Comparison of ENCODE assay signal across 26 mouse cellular contexts in the genomic region with DNA sequence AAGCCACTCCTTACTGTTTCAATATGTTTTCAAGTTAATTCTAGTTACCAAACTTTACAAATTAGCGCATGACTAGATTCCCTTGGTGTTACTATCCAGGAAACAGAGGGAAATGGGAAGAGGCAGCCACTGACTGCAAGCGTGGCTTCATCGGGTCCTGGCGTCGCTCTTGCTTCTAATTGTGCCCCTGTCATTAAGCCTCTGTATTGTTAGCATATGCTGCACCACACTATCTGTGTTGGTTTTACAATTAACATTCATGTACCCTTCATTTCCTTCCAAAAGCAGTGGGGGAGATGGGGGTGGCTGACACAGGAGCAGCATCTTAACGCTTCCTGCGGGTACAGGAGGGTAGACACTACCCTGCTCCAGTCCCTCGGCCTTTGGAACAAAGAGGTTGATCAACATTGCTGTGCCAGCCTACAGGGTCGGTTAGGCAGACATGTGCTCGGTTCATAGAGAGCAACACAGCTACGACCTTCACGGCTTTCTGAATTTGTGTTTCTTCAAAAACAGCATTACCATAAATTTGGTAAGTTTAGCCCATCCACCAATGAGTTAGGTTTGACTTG.
DNase-seq lines count a peak whose midpoint lies in the region; ATAC-seq and TF ChIP-seq lines count a peak whose summit lies in the region.
"Had no signal": no experiment of that assay in that cellular context is flagged by ENCODE, and none has a peak within 500 bp of the region (broad histone marks: within the 10 kb centered on the region; RNA-seq: fewer than 3 reads in every experiment).

No protein-coding gene starts in this region.

- no peaks in the 10 kb centered on the region for H3K27me3 ChIP-seq in midbrain, embryonic 16.5 days (ENCODE audit: control insufficient read depth, insufficient read depth, low read depth, low read length)
- no peaks in the 10 kb centered on the region for H3K27me3 ChIP-seq in midbrain, embryonic 11.5 days (ENCODE audit: control insufficient read depth, insufficient read depth, low read length)
- no peaks in the 10 kb centered on the region for H3K27me3 ChIP-seq in embryonic facial prominence, embryonic 10.5 days (replicated peaks; ENCODE audit: low read depth, poor library complexity, severe bottlenecking)
- no peaks in the 10 kb centered on the region for H3K27me3 ChIP-seq in forebrain, embryonic 11.5 days (ENCODE audit: control insufficient read depth, insufficient read depth, low read length)
- no peaks in the 10 kb centered on the region for H3K27me3 ChIP-seq in forebrain, postnatal 0 days (ENCODE audit: insufficient read depth, low read length)
- H3K27me3 ChIP-seq: embryonic facial prominence, embryonic 15.5 days; heart, embryonic 12.5 days; kidney, embryonic 15.5 days; liver, embryonic 13.5 days; megakaryocyte, embryonic 14.5 days had no signal

- no peaks in the 10 kb centered on the region for H3K36me3 ChIP-seq in midbrain, embryonic 16.5 days (ENCODE audit: control insufficient read depth, insufficient read depth, low read length)
- H3K36me3 ChIP-seq in midbrain, embryonic 11.5 days (ENCODE audit: control insufficient read depth, insufficient read depth, low read length): no peaks in the 10 kb centered on the region
- no peaks in the 10 kb centered on the region for H3K36me3 ChIP-seq in embryonic facial prominence, embryonic 10.5 days (replicated peaks)
- H3K36me3 ChIP-seq in forebrain, embryonic 11.5 days (ENCODE audit: control insufficient read depth, insufficient read depth, low read length): no peaks in the 10 kb centered on the region
- no peaks in the 10 kb centered on the region for H3K36me3 ChIP-seq in forebrain, postnatal 0 days (ENCODE audit: insufficient read depth)
- H3K36me3 ChIP-seq: embryonic facial prominence, embryonic 15.5 days; heart, embryonic 12.5 days; kidney, embryonic 15.5 days; liver, embryonic 13.5 days had no signal

- DNase-seq in midbrain, embryonic 11.5 days (ENCODE audit: low spot score, missing footprints): no peak
- no peak for DNase-seq in embryonic facial prominence, embryonic 10.5 days (ENCODE audit: low spot score)
- DNase-seq in forebrain, embryonic 11.5 days (ENCODE audit: low spot score): no peak
- no peak for DNase-seq in forebrain, postnatal 0 days
- no peak for DNase-seq in thymus, postnatal 4 days
- DNase-seq in frontal cortex, adult 2 months (ENCODE audit: extremely low spot score in 1 of 2, low spot score in 1 of 2): no peak
- DNase-seq in heart, adult 8-10 months (ENCODE audit: low spot score): no peak
- DNase-seq: adrenal gland, adult 8-10 months; cerebellum, adult 2 months; cerebellum, postnatal 36 days; embryo, embryonic 11 days; gastrocnemius, postnatal 14 days; heart, adult 11 months; heart, postnatal 14 days; kidney, adult 11 months; kidney, postnatal 36 days; layer of hippocampus, postnatal 36 days; liver, embryonic 13.5 days; lung, adult 2 months; lung, postnatal 14 days had no signal

- ATAC-seq in midbrain, embryonic 16.5 days: 0 out of 2 replicates have a peak, but pooled peaks have one; percentile 61
- no peak for ATAC-seq in midbrain, embryonic 11.5 days (ENCODE audit: low FRiP score)
- peak; percentile 55; the same call in 1 of the 2 replicates for ATAC-seq in forebrain, embryonic 11.5 days (replicated peaks; ENCODE audit: low FRiP score)
- 0 out of 2 replicates have a peak, but pooled peaks have one; percentile 12 for ATAC-seq in forebrain, postnatal 0 days
- ATAC-seq: activated CD4-positive, CD25-positive, alpha-beta regulatory T cell, adult 4 months had no signal

- 0 out of 2 replicates have a peak, but pooled peaks cover 2% of the 10 kb centered on the region for H3K4me1 ChIP-seq in midbrain, embryonic 16.5 days (ENCODE audit: control insufficient read depth, insufficient read depth, low read length)
- peaks cover 2% of the 10 kb centered on the region; the same call in 1 of the 2 replicates for H3K4me1 ChIP-seq in midbrain, embryonic 11.5 days (ENCODE audit: control insufficient read depth, insufficient read depth, low read length)
- H3K4me1 ChIP-seq in embryonic facial prominence, embryonic 10.5 days: peaks cover 27% of the 10 kb centered on the region
- no peaks in the 10 kb centered on the region; the same call in 1 of the 2 replicates for H3K4me1 ChIP-seq in forebrain, embryonic 11.5 days (replicated peaks; ENCODE audit: control insufficient read depth, insufficient read depth, low read length)
- no peaks in the 10 kb centered on the region; the same call in 1 of the 2 replicates for H3K4me1 ChIP-seq in forebrain, postnatal 0 days (ENCODE audit: insufficient read depth)
- H3K4me1 ChIP-seq: embryonic facial prominence, embryonic 15.5 days; megakaryocyte, embryonic 14.5 days had no signal

- H3K9ac ChIP-seq in midbrain, embryonic 16.5 days (ENCODE audit: low read depth, low read length): no peak overlapping the region
- no peak overlapping the region for H3K9ac ChIP-seq in midbrain, embryonic 11.5 days (ENCODE audit: low read length)
- no peak overlapping the region for H3K9ac ChIP-seq in forebrain, embryonic 11.5 days (ENCODE audit: low read length)
- H3K9ac ChIP-seq in forebrain, postnatal 0 days: no peak overlapping the region
- H3K9ac ChIP-seq: embryonic facial prominence, embryonic 15.5 days; heart, embryonic 12.5 days; kidney, embryonic 15.5 days; liver, embryonic 13.5 days had no signal

- no peak for TF ChIP-seq CTCF in forebrain, postnatal 0 days (IDR thresholded peaks at IDR 0.05; ENCODE audit: low read depth)

- H3K4me3 ChIP-seq in midbrain, embryonic 16.5 days (ENCODE audit: low read depth, low read length): no peak overlapping the region
- no peak overlapping the region for H3K4me3 ChIP-seq in midbrain, embryonic 11.5 days (ENCODE audit: low read depth, low read length)
- no peak overlapping the region for H3K4me3 ChIP-seq in embryonic facial prominence, embryonic 10.5 days
- no peak overlapping the region for H3K4me3 ChIP-seq in forebrain, embryonic 11.5 days (ENCODE audit: low read depth, low read length)
- no peak overlapping the region for H3K4me3 ChIP-seq in forebrain, postnatal 0 days (ENCODE audit: low read depth, low read length)
- H3K4me3 ChIP-seq: embryonic facial prominence, embryonic 15.5 days; heart, embryonic 12.5 days; kidney, embryonic 15.5 days; liver, embryonic 13.5 days; megakaryocyte, embryonic 14.5 days had no signal

- no peak overlapping the region for H3K27ac ChIP-seq in midbrain, embryonic 16.5 days (ENCODE audit: low read length)
- no peak overlapping the region for H3K27ac ChIP-seq in midbrain, embryonic 11.5 days (ENCODE audit: low read depth, low read length)
- H3K27ac ChIP-seq in embryonic facial prominence, embryonic 10.5 days (replicated peaks): peak overlapping the region; percentile 48; the same call in 1 of the 2 replicates
- H3K27ac ChIP-seq in forebrain, embryonic 11.5 days (ENCODE audit: low read depth, low read length): no peak overlapping the region
- no peak overlapping the region for H3K27ac ChIP-seq in forebrain, postnatal 0 days (ENCODE audit: low read depth, low read length)
- H3K27ac ChIP-seq: embryonic facial prominence, embryonic 15.5 days; kidney, embryonic 15.5 days; liver, embryonic 13.5 days had no signal

- H3K4me2 ChIP-seq in midbrain, embryonic 16.5 days (ENCODE audit: low read length): no peak overlapping the region
- no peak overlapping the region for H3K4me2 ChIP-seq in midbrain, embryonic 11.5 days
- no peak overlapping the region for H3K4me2 ChIP-seq in forebrain, embryonic 11.5 days (ENCODE audit: low read depth, low read length, severe bottlenecking)
- no peak overlapping the region for H3K4me2 ChIP-seq in forebrain, postnatal 0 days (ENCODE audit: low read depth)
- H3K4me2 ChIP-seq: embryonic facial prominence, embryonic 15.5 days; heart, embryonic 12.5 days; kidney, embryonic 15.5 days; liver, embryonic 13.5 days had no signal

- WGBS in midbrain, embryonic 16.5 days: 45% methylated on average over 12 of the region's 12 CpGs
- WGBS in midbrain, embryonic 11.5 days: 56% methylated on average over 12 of the region's 12 CpGs
- WGBS in embryonic facial prominence, embryonic 10.5 days: 50% methylated on average over 12 of the region's 12 CpGs
- 43% methylated on average over 12 of the region's 12 CpGs for WGBS in forebrain, embryonic 11.5 days
- 36% methylated on average over 12 of the region's 12 CpGs for WGBS in forebrain, postnatal 0 days

- no peaks in the 10 kb centered on the region for H3K9me3 ChIP-seq in midbrain, embryonic 16.5 days (replicated peaks; ENCODE audit: control insufficient read depth, low read length, poor library complexity, severe bottlenecking)
- no peaks in the 10 kb centered on the region; the same call in 1 of the 2 replicates for H3K9me3 ChIP-seq in midbrain, embryonic 11.5 days (ENCODE audit: control insufficient read depth, low read length)
- no peaks in the 10 kb centered on the region for H3K9me3 ChIP-seq in embryonic facial prominence, embryonic 10.5 days
- H3K9me3 ChIP-seq in forebrain, embryonic 11.5 days (ENCODE audit: control insufficient read depth, low read length): no peaks in the 10 kb centered on the region
- H3K9me3 ChIP-seq in forebrain, postnatal 0 days (ENCODE audit: low read length): no peaks in the 10 kb centered on the region
- H3K9me3 ChIP-seq: embryonic facial prominence, embryonic 15.5 days; heart, embryonic 12.5 days; kidney, embryonic 15.5 days; liver, embryonic 13.5 days had no signal
